Mouse (Mus musculus): ENCODE measurements around the gene Il6st. TPM values are rescaled to one million over a fixed set of nuclear protein-coding genes. Genes with fewer than 3 reads are reported as not detected.
"Not testable (repeated sequence)": the region's sequence is repeated elsewhere in the genome, so short reads cannot be mapped to it uniquely, and the experiment has no call there.

Il6st gene
- polyA plus RNA-seq, 1 experiment: 2.2 TPM

DNA sequence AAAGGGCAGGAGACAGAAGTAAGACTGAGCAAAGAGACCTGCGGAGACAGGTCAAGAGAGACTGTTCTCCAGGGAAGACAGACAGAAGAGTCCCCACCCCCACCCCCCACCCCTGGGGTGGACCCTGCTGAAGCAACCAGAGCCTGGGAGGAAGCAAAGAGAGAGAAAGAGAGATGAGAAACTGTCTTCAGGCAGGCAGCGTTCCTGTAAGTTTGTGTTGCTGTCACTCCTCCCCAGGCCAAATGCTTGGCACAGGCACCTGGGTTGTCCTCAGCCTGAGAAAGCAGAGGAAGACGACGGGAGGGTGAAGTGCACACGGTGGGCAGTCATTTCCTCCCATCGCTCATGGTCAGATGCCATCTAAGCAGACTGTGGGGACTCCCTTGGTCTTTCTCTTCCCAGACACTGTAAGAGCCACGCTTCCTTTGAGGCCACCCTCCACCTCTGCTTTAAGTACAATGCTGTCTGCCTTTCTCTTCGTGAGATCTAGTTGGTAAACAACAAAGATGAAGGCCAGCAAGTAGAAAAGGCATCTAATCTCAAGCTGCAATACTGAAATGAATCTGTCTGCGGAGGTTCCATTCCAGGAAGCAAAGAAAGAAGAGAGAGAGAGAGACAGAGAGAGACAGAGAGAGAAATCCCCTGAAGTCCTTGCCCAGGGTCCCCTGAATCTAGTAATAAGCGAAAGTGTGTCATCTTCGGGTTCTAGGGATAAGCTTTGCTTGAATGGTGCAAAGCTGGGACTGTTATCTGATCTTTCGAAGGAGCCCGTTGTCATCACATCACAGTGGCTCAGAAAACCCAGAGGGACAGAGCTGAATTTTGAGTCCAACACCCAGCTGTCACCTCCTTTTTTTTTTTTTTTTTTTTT, 37.4 kb upstream of the Il6st start:
- H3K36me3 ChIP-seq (replicated peaks; ENCODE audit: low read length): no peaks in the 10 kb centered on the region
- no peaks in the 10 kb centered on the region for H3K9me3 ChIP-seq
- peaks cover 56% of the 10 kb centered on the region for H3K4me1 ChIP-seq
- H3K4me3 ChIP-seq (replicated peaks): peak overlapping the region; percentile 79
- H3K27me3 ChIP-seq (replicated peaks): no peaks in the 10 kb centered on the region
- TF ChIP-seq GATA1 (IDR thresholded peaks at IDR 0.05; ENCODE audit: borderline replicate concordance, low read length) (no peak), FLI1 (IDR thresholded peaks at IDR 0.05; ENCODE audit: low read length) (no peak)

DNA sequence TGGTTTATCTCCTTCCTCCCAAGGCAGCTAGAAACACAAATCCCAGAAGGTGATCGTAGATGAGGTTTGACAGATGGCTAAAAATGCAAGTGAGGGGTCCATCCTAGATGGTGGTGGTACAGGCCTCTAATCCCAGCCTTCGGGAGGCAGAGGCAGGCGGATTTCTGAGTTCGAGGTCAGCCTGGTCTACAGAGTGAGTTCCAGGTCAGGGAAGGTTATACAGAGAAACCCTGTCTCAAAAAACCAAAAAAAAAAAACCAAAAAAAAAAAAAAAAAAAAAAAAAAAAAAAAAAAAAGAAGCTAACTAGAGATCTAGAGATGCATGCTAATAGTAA, 36.8 kb upstream of the Il6st start:
- not testable (repeated sequence) for H3K27me3 ChIP-seq (replicated peaks); H3K4me3 ChIP-seq (replicated peaks)

DNA sequence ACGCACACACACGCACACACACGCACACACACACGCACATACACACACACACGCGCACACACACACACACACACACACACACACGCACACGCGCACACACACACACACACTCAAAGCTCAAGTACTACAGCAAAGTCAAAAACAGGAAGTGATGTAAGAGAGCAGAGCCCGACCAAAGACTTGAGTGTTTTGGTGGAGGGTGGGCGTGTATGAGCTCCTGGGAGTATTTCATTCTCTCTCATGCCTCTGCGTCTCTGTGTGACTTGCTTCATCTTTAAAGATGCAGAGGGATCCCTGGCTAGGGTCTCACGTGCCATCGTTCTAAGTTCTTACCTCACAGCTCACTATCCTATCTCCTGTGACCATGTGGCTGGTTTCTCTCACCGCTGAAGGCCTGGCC, 36.3 kb upstream of the Il6st start:
- H3K4me3 ChIP-seq (replicated peaks): peak overlapping the region; percentile 64
- peaks cover 53% of the 10 kb centered on the region for H3K4me1 ChIP-seq
- TF ChIP-seq GATA1 (IDR thresholded peaks at IDR 0.05; ENCODE audit: borderline replicate concordance, low read length): no peak
- no peak for TF ChIP-seq FLI1 (IDR thresholded peaks at IDR 0.05; ENCODE audit: low read length)
- H3K27me3 ChIP-seq (replicated peaks): no peaks in the 10 kb centered on the region
- no peaks in the 10 kb centered on the region for H3K36me3 ChIP-seq (replicated peaks; ENCODE audit: low read length)
- no peaks in the 10 kb centered on the region for H3K9me3 ChIP-seq

More for the DNA sequence above, 36.8 kb upstream of the Il6st start:
- not testable (repeated sequence) for H3K9me3 ChIP-seq; H3K36me3 ChIP-seq (replicated peaks; ENCODE audit: low read length)
- H3K4me1 ChIP-seq: peaks cover 51% of the 10 kb centered on the region

DNA sequence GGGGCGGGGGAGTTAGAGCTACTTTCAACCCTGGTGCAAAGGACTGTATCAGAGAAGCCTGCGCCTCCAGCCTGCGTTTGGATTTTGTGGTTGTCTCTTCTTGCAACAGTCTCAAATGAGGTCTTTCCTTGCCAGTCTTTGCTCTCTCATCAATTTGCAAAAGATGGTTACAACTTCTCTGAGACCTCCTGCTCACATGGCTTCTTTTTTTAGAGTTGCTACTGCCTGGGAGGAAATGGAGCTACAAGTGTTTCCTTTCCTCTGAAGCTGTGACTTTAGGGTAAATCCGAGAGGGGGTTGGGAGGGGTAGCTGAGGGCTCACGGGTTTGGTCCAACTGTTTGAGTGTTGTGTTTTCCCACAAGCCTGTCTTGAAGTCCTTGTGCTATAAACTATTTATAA, 30.6 kb upstream of the Il6st start:
- H3K27me3 ChIP-seq (replicated peaks): no peaks in the 10 kb centered on the region
- peak overlapping the region; percentile 17 for H3K4me3 ChIP-seq (replicated peaks)
- no peak for TF ChIP-seq GATA1 (IDR thresholded peaks at IDR 0.05; ENCODE audit: borderline replicate concordance, low read length)
- TF ChIP-seq FLI1 (IDR thresholded peaks at IDR 0.05; ENCODE audit: low read length): no peak
- peaks cover 42% of the 10 kb centered on the region for H3K4me1 ChIP-seq
- no peaks in the 10 kb centered on the region for H3K36me3 ChIP-seq (replicated peaks; ENCODE audit: low read length)
- no peaks in the 10 kb centered on the region for H3K9me3 ChIP-seq

DNA sequence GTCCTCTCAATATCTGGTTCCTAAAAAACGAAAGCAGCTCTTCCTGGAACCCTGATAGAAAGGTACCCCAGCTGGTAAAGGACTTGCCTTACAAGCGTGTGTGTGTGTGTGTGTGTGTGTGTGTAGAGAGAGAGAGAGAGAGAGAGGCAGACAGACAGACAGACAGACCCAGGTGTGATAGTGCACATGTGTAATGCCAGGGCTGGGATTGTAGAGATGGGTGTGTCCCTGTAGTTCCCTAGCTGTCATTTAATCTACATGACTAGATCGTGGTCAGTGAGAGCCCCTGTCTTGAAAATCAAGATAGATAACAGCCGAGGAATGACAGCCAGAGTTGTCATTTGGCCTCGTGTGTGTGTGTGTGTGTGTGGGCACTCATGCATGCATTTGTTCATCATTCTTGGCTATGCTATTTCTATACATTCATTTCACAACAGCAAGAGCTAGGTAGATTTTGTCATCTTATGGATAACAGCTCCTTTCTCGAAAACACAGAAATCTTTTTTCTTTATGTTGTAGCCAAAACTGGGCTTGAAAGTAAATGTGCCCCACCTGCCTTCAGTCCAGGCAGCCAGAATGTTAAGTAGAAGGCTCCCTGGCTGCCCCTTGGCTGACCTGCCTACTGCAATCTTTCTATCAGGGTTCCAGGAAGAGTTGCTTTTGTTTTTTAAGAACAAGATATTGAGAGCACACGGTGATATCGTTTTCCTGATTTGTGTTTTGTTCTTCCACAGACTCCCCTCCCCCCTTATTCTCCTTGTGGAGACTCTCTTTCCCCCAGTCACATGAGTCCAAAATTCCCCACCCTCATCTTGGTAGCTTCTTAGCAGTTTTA, 28.4 kb upstream of the Il6st start:
- Histone ChIP-seq H3K4me3 (replicated peaks) (no peak overlapping the region), H3K27me3 (replicated peaks) (no peaks in the 10 kb centered on the region), H3K4me1 (peaks cover 63% of the 10 kb centered on the region), H3K9me3 (no peaks in the 10 kb centered on the region), H3K36me3 (replicated peaks; ENCODE audit: low read length) (no peaks in the 10 kb centered on the region)
- TF ChIP-seq FLI1 (IDR thresholded peaks at IDR 0.05; ENCODE audit: low read length) (no peak), GATA1 (IDR thresholded peaks at IDR 0.05; ENCODE audit: borderline replicate concordance, low read length) (no peak)

DNA sequence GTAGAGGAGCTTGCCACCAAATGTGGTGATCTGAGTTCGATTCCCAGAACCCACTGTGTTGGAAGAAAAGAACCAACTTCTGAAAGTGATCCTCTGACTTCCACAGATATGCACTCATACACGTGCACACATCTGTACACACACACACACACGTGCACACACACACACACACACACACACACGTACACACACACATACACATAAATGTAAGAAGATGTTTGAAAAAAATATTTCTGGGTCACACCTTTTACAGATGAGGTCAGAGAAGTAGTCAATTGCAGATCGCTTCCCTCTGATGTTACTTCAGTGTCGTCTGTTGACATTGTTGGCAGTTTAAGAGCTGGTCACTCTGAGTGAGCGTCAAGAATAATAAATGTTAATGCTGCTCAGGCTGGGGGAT, 27.6 kb upstream of the Il6st start:
- TF ChIP-seq GATA1 (IDR thresholded peaks at IDR 0.05; ENCODE audit: borderline replicate concordance, low read length) (no peak), FLI1 (IDR thresholded peaks at IDR 0.05; ENCODE audit: low read length) (no peak)
- Histone ChIP-seq H3K4me3 (replicated peaks) (no peak overlapping the region), H3K27me3 (replicated peaks) (peaks cover 2% of the 10 kb centered on the region), H3K4me1 (peaks cover 67% of the 10 kb centered on the region), H3K9me3 (no peaks in the 10 kb centered on the region), H3K36me3 (replicated peaks; ENCODE audit: low read length) (no peaks in the 10 kb centered on the region)

DNA sequence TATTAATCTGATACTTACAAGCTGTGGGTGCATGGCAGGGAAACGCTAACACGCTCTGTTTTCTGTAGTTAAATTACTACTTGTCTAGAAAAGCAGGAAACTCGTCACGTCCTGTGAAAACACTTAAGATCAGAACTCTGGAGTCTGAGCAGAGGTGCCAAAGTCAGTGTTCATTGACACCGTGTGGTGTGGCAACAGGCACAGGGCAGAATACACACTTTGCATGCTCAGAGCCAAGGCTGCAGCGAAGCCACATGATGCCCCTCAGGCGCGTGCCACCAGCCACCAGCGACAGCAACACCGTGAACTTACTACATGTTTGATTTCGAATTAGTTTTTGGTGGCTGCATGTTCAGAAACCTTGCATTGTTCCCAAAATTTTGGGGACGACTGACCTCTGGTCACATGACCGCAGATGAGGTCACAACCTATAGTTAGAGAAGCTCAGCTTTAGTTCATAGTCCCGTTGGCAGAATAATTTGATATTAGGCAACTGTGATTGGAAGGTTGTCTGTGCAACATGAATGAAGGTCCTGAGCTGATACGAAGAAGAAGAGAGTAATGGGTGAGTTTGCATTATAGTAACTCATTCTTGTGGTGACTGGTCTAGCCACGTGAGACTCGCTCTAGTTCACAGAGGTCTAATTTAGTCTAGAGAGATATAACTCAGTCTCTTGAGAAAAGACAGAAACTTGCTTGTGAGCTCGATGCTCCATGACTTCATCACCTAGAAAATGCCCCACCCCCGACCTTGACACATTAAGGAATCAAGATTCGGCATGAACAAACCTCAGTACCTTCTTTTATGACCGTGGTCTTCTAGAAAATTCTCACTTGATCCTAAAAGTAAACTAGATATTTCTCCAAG, 25.6 kb upstream of the Il6st start:
- no peak for TF ChIP-seq GATA1 (IDR thresholded peaks at IDR 0.05; ENCODE audit: borderline replicate concordance, low read length)
- TF ChIP-seq FLI1 (IDR thresholded peaks at IDR 0.05; ENCODE audit: low read length): no peak
- Histone ChIP-seq H3K9me3 (no peaks in the 10 kb centered on the region), H3K4me1 (peaks cover 64% of the 10 kb centered on the region), H3K36me3 (replicated peaks; ENCODE audit: low read length) (no peaks in the 10 kb centered on the region), H3K27me3 (replicated peaks) (peaks cover 2% of the 10 kb centered on the region), H3K4me3 (replicated peaks) (peak overlapping the region; percentile 66)

DNA sequence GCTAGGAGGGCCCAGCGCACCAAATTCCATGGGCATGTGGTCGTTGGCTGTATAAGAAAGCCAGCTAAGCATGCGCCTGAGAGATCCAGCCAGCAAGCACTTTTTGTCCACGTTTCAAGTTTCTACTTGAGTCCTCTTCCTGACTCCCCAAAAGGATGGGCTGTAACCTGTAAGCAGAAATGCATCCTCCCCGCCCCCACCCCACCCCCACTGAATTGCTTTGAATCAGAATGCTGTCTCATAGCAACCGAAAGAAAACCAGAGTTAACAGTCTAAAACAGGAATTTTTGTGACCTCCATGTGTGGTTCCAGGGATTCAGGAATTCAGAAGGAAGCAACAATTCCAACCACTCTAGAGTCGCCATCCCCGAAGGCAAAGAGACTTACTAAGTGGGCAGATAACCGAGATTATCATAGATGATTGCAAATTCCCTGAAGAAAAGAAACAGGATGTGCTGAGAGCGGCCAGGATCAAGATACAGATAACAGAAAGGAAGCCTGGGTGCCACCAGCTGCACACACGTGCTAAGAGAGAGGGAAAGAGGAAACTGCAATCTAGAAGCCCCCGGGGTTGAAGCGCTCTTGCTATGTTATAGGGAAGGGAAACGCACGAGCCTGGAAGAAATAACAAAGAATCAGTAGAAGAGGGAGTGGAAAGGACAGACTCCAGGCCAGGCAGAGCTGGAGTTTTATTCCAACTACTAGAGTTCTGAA, 24.6 kb upstream of the Il6st start:
- no peak for TF ChIP-seq FLI1 (IDR thresholded peaks at IDR 0.05; ENCODE audit: low read length)
- no peak for TF ChIP-seq GATA1 (IDR thresholded peaks at IDR 0.05; ENCODE audit: borderline replicate concordance, low read length)
- Histone ChIP-seq H3K4me3 (replicated peaks) (peak overlapping the region; percentile 80), H3K36me3 (replicated peaks; ENCODE audit: low read length) (no peaks in the 10 kb centered on the region), H3K9me3 (no peaks in the 10 kb centered on the region), H3K27me3 (replicated peaks) (peaks cover 2% of the 10 kb centered on the region), H3K4me1 (peaks cover 58% of the 10 kb centered on the region)

DNA sequence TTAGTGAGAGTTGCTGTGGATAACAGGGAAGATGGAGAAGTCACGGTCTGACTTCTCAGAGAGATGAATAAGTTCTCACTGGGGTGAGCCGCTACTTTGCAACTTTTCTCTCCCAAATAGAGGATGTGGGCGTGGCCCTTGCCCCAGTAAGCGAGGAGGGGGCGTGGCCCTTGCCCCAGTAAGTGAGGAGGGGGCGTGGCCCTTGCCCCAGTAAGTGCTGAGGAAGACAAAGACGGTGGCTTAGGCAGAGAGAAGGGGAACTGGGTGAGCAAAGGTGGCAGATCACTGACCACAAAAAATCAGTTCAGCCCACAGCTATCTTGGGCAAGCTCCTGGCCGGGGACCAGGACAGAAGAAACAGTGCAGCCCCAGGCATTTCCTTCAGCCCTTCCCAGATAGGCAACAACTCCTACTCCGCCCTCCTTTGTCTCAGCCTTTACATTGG, 23.9 kb upstream of the Il6st start:
- TF ChIP-seq FLI1 (IDR thresholded peaks at IDR 0.05; ENCODE audit: low read length) (no peak), GATA1 (IDR thresholded peaks at IDR 0.05; ENCODE audit: borderline replicate concordance, low read length) (no peak)

More for the DNA sequence above, 23.9 kb upstream of the Il6st start:
- Histone ChIP-seq H3K4me3 (replicated peaks) (peak overlapping the region; percentile 80), H3K36me3 (replicated peaks; ENCODE audit: low read length) (no peaks in the 10 kb centered on the region), H3K4me1 (peaks cover 53% of the 10 kb centered on the region), H3K27me3 (replicated peaks) (peaks cover 2% of the 10 kb centered on the region), H3K9me3 (no peaks in the 10 kb centered on the region)
